Mouse (Mus musculus): Measurements from ENCODE around the gene Parp8. TPM values are rescaled to one million over a fixed set of nuclear protein-coding genes. Genes with fewer than 3 reads are reported as not detected.

Gene Parp8
- total RNA-seq, 4 experiments from 2014 or later, result 8.2 to 11.6 (median 11.2) TPM

DNA sequence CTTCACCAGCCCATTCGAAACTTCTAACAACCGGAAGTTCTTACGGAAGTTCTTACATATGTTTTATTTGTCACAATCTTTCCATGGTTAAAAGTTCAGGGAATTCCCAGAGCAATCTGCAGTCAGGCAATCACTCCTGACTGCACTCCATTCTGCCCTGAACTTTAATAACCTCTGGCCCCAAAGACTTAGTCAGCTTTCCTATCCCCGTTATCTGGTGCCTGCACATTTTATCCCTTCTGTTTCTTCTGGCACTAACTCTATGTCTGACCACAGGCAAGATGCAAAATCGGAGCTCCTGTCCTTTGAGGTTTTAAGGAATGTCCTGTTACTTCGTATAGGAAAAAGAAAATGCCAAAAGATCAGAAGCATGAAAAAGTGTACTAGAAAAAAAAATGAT is 4.7 kb downstream of the Parp8 start:
- DNase-seq (ENCODE audit: low spot score), result peak; percentile 24

DNA sequence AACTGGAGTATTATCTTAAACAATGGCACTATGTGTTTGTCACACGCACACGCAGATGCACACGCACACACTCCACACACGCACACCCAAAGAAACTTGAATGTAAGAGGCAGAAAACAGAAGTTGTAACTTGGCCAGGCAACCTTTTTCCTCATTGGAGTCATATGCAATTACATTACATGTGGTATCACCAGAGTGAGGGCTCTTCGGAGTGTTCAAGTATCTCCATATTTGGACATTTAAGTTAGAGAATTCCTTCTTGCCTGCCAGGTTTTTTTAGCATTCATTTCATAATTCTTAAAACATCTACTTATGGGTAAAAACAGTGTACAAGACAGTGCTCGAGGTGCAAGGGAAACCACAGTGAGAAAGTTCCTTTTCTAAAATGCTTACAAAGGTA is 6.7 kb downstream of the Parp8 start:
- no peak for DNase-seq (ENCODE audit: low spot score)

- DNase-seq (ENCODE audit: low spot score), result no peak
Observed at GRCm38 (mm10) chr13:117013516-117013915, 11.8 kb downstream of the Parp8 start.

- DNase-seq (ENCODE audit: low spot score), result no peak
Observed at GRCm38 (mm10) chr13:117012031-117012430, 13.3 kb downstream of the Parp8 start.

DNA sequence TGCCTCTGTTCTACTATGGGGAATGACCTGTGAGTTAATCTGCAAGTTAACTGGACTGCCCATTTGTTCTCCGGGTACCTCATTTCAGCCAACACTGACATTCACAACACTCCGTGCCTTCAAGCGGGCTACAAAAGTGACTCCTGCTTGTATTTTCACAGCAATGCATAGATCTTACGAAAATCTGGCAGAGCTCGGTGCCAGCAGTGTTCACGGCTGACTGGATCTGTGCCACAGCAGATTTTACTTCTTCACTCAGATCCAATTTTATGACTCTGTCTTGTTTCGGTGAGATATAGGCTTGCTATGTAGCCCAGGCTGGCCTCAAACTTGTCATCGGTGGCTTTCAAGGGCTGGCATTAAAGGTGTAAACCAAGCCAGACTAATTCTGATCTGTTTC is 15.2 kb downstream of the Parp8 start:
- no peak for DNase-seq (ENCODE audit: low spot score)

- DNase-seq (ENCODE audit: low spot score), result no peak
Observed at GRCm38 (mm10) chr13:117008021-117009015, 17.0 kb downstream of the Parp8 start.

GRCm38 (mm10) chr13:117007566-117007965 is 17.8 kb downstream of the Parp8 start:
- DNase-seq (ENCODE audit: low spot score), result no peak

- no peak for DNase-seq (ENCODE audit: low spot score)
Observed at GRCm38 (mm10) chr13:117006638-117007037, 18.7 kb downstream of the Parp8 start.

GRCm38 (mm10) chr13:117000493-117000892 is 24.8 kb downstream of the Parp8 start:
- DNase-seq (ENCODE audit: low spot score), result no peak

- no peak for DNase-seq (ENCODE audit: low spot score)
Observed at GRCm38 (mm10) chr13:116991560-116991959, 33.8 kb downstream of the Parp8 start.

DNA sequence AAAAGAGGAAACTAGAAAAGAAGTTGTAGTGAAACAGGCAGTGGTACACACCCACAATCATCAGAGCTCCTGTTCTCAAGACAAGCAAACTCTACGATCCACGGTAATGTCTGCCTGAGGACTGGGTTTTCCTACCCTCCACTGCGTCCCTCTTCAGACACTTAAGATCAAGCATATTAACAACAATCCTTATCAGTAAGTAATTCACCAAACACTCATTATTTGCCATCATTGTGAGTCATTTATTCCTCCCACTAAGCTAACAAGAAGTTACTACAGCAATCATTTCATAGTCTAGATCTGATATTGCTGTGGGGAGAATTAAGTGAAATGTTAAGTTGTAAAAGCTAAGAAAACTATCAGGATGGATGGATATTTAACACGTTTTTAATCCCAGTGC is 35.0 kb downstream of the Parp8 start:
- no peak for DNase-seq (ENCODE audit: low spot score)

- no peak for DNase-seq (ENCODE audit: low spot score)
Observed at GRCm38 (mm10) chr13:116988706-116989105, 36.6 kb downstream of the Parp8 start.

DNA sequence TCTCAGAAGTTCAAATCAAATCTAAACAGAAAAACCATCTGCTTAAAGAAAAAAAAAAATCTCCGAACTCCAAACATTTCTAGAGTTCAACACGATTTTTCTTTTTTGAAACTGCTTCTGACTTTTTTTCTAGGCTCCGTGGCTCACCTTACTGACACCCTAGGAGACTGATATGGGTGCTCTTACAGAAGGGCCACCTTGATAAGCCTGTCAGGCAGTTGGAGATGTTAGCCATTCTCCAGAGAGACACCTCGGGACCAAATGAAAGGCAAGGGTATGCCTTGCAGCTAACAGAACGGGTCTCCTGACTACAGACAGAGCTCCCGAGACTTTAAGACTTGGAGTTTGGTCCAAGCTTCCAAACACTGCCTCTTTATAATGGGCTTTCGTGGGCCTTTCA is 37.1 kb downstream of the Parp8 start:
- no peak for DNase-seq (ENCODE audit: low spot score)

GRCm38 (mm10) chr13:116987284-116987683 is 38.1 kb downstream of the Parp8 start:
- no peak for DNase-seq (ENCODE audit: low spot score)

DNA sequence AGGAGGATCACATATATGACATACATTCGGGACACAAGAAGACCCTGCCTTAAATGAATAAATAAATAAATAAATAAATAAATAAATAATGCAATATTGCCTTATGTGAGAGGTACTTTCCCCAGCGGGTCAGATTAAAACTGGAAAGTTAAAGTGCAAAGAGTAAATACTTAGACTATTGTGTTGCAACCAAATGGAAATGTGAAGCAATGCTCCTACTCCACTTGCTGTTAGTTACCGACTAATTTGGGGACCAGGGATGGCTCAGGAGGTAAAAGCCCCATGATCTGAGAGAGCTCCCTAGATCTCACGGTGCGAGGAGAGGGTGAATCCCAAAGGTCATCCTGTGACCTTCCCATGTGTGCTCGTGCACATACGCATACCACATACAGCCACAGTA is 38.7 kb downstream of the Parp8 start:
- DNase-seq (ENCODE audit: low spot score), result no peak

DNA sequence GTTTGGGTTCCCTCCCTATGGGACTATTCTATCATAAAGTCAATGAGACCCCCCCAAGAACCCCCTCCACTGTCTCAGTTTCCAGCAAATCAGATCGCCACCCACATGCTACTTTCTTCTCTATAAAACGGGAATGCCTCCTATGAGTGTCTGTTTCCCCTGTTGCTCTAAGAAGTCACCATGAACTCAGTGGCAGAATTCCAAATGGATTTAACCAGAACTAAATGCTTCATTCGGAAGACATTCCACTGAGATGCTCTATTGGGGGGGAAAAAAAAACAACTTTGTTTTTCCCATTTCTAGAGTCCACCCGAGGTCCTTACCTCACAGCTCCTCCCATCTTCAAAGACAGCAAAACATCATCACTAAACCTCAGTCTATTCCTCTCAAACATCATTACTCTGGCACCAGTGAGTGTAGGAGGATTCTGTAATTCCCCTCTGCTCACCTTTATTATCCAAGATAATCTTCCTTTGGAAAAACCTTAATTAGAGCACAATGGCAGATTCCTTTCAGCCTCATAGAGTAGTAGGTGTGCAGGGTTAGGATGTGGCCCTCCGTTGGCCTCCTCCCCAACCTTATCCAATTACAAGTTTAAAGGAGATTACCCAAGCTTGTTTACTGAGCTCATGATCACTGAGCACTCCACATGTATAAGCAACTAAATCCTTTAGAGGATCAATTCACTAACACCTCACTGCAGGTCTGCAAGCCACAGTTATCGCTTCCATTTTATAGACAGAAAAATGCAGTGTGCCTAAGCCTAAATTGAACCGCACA is 51.1 kb downstream of the Parp8 start:
- DNase-seq (ENCODE audit: low spot score), result no peak

- DNase-seq (ENCODE audit: low spot score), result no peak
Observed at GRCm38 (mm10) chr13:116973491-116973890, 51.8 kb downstream of the Parp8 start.

DNA sequence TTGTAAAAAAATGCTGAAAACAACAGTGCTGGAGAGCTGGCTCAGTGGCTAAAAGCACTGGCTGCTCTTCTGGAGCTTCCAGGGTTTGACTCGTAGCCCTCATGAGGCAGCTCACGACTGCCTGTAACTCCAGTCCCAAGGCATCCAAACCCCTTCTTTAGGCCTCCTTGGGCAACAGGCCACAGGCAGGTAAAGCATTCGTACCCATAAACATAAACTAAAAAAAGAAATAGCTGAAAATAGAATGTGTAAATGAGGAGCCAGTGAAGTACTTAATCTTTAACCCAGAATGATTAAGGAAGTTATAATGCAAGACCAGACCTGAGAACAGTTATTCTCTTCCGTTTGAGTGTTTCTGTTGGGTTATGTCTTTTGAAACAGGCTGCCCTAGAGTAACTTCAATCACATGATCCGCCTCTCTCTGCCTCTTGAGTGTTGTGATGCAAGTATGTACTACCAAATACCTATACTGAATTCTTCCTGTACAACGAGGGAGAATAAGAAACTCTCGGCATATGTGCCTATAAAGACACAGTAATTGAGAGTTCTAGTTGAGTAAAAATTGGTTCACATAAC is 53.2 kb downstream of the Parp8 start:
- DNase-seq (ENCODE audit: low spot score), result no peak

DNA sequence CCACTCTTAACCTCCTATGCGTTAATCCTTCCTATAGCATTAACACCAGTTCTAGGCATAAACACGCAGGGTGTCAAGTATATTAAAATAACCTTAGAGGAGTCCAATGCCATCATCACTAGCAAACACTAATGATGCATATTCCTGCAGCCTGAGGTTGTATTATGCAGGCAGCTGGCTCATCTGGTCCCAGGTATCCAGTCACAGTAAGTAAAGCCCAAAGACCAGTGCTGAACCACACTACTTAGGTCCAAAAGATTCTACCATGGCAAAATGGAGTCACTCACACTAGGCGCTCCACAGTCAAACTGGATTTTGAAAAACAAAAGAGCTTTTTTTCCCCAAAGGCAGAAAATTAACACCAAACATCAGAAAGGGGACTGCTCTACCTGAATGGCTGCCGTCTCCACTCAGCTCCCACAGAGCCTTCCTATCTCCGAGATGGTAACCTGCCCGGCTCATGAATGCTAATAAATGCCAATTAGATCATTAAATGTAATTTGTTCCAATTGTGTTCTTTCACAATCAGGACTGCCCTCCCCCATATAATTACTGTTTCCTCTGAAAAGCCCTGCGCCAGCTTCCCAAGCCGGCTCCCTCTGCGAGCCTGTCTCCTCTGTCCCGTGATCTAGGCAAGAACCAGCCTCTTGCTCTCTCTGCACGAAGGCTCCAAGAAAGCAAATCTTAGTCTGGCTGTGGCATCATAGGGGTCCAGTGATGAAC is 54.5 kb downstream of the Parp8 start:
- no peak for DNase-seq (ENCODE audit: low spot score)

- DNase-seq (ENCODE audit: low spot score), result no peak
Observed at GRCm38 (mm10) chr13:116969650-116970049, 55.7 kb downstream of the Parp8 start.

DNA sequence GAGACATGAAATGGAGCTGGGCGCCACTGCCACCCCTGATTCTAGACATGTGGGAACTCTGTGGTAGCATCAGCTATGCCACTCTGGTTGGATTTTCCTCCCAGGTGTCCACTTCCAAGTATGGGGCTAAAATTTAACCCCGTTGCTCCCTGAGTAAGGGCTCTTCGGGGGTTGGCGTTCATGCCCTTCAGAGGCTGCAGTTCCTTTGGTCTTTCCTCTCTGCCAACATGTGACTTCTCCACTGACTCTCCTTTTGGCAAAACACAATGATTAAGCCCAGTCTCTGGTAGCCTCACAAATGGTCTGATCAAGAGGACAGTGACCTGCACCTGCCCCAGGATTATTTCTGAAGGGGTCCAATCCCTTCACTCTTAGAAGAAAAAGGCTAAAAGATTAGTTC is 56.4 kb downstream of the Parp8 start:
- DNase-seq (ENCODE audit: low spot score), result no peak

GRCm38 (mm10) chr13:116967459-116967858 is 57.9 kb downstream of the Parp8 start:
- no peak for DNase-seq (ENCODE audit: low spot score)
